Mouse (Mus musculus): ENCODE measurements at regions not wholly inside any gene's neighbourhood (a gene's known extent, or its start where the extent isn't known, plus 50 kb on each side); places are given as distances from the start of the nearest gene placed in this dataset.

DNA sequence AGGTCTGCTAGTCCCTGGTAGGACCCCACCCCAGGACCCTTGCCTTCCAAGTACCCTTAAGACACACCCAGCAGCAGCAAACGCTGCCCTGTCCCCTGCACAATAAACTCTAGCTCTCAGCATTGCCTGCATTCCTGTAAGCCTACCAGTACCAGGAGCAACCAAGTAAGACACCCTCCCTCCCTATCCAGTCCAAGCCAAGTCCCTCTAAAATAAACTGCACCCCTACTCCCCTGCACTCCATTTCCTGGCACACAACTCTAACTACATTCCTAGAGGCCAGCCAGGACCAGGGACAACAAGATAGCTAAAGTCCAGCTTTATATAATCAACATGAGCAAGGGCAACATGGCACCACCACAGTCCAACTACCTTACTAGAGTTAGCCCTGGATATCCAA is 103.5 kb downstream of the Ids start:
- DNase-seq (ENCODE audit: low read depth, low spot score), result no peak

DNA sequence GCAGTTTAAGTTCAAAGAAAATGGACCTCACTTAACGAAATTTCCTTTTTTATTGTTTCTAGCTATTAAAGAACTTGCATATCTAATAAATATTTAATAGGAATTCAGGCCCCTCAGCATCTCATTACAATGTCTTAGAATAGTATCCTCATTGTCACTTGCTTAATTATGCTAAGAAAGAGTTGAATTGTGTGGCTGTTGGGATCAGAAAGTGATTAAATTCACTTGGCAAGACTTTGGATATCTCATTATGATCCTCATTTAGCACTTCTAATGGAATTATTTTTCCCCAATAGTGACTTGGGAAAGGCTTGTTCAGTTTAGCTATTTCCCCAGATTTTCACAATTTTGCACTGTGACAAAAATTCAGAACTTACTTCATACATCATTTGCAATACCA is 148.9 kb downstream of the Ids start:
- no peak for DNase-seq (ENCODE audit: low read depth, low spot score)

DNA sequence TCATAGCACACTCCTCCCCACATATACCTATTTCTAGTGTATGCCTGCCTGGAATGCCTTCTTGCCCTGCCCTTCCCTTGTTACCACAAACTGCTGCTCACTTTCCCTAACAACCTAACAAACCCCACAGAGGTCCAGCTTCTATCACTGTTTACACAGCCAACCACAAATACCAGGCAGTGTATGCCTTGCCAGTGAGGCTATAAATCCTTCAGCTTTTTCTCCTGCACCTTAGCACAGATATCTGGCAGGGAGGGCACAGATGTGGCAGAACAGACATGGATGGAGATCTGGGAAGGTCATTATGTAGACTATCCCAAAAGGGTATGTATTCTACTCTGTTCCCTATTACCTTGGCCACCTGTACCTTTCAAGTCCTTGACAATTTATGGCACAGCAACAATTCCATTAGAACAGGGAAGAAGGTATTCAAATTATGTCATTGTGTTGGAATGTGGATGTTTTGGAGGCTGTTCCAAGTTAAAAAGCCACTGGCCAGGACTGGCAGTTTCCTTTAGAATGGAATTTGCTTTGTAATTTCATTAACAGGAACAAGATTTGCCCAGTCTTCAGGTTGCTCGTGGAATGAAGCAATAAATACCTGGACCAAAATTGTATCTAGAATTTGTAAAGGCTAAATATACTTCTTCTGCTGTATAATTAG is 180.3 kb downstream of the Ids start:
- DNase-seq (ENCODE audit: low read depth, low spot score), result no peak

DNA sequence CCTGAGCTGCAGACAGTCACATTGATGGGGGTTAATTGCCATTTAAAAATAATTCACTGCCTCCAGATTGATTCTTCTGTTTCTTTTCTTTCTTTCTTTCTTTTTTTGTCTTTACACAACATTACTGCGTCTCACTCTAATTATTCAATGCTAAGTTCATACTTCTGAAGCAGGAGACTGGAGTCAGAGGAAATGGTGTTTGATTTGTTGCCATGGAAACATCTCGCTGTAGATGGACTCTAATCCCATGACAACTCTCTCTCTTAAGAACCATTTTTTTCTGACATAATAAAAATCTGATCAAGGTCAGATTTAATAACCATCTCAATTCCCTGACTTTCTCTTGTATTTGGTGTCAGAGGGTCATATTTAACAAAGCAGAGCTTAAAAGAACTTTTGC is 195.1 kb downstream of the Ids start:
- no peak for DNase-seq (ENCODE audit: low read depth, low spot score)

DNA sequence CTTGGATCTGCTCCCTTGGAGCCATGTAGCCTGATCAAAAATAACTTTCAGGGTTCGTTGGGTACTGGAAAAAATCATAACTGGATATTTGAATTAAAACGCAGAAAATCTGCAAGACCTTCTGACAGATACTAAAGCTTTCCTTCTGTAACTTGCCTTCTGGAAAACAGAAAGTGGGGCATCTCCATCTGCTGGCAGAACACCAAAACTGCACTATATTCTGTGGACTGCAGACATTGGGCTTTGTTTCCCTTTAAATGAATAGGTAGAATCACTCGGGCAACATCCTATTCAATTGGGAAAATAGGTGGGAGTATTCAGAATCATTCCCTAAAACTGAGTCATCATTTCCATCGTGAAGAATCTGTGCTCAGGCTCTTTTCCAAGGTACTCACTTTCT is 203.9 kb downstream of the Ids start:
- DNase-seq (ENCODE audit: low read depth, low spot score), result peak; percentile 39
